Mouse (Mus musculus): ENCODE measurements at regions not wholly inside any gene's neighbourhood (a gene's known extent, or its start where the extent isn't known, plus 50 kb on each side); places are given as distances from the start of the nearest gene placed in this dataset.
A peak's percentile ranks its signal among the peaks of the same experiment; 100 is the strongest.

DNA sequence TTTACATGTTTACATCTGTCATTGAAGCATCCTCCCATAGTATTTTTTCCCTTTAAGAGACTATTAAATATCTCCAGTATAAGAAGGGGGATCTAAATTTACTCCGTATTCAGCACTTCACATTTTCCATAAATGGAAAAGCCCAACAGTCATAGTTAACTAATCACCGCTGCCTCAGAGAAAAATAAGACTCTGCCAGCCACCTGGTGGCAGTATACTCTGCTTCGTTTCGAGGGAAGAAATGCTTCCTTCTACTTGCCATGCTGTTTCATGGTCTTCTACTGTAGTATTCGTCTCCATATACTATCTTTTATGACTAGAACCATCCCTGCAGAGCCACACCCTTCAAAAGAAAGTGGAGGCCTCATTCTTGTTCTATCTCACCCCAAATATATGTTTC is 52.0 kb upstream of the Tro start:
- DNase-seq, result peak; percentile 15 to 40
